Mouse (Mus musculus): ENCODE measurements at regions not wholly inside any gene's neighbourhood (a gene's known extent, or its start where the extent isn't known, plus 50 kb on each side); places are given as distances from the start of the nearest gene placed in this dataset.

DNA sequence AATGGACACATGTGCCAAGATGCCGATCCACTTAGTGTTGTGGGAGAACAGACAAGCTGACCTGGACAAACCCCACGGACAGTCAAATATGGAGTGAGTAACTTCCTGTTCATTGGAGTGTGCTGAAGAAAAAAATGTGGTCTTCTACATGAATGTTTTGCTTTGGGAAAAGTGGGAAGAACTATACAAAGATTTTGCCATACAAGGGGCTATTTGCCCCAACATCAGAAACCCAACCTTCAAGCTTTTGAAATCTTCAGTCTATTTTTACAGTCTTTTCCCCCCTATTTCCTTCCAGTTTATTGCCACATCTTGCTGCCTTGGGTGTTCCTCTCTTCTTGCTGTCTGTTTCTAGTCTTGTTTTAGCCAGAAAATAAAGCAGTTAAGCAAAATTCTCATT lies 230.8 kb downstream of the Gsdmc2 start:
- Histone ChIP-seq H3K36me3 (replicated peaks) (no peaks in the 10 kb centered on the region), H3K27ac (replicated peaks) (no peak overlapping the region), H3K4me1 (replicated peaks) (0 out of 2 replicates have a peak, but pooled peaks cover 4% of the 10 kb centered on the region), H3K4me3 (replicated peaks) (no peak overlapping the region), H3K9me3 (replicated peaks) (no peaks in the 10 kb centered on the region), H3K27me3 (no peaks in the 10 kb centered on the region), H3K9ac (no peak overlapping the region), H3K4me2 (no peak overlapping the region)
- ATAC-seq (ENCODE audit: insufficient read depth): no peak
- WGBS (ENCODE audit: insufficient replicate concordance): 50% methylated on average over 2 of the region's 2 CpGs

DNA sequence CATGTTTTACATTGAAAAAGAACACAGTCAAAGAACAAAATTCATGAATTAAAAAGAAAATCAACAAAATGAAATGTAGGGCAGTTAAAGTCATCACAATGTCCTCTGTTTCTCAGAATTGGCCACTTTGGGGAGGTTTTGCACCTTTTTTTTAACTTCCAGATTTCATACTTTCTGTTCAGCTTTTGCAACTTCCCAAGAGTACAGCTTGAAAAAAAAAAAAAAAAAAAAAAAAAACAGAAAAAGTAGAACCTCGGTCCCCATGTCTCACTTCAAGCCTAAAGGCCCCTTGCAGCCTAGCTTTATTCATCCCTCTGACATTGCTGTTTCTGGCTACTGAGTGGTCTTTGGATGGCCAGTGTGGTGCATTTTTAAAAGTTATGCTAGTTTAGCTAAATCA lies 231.9 kb downstream of the Gsdmc2 start:
- Histone ChIP-seq H3K9me3 (replicated peaks) (no peaks in the 10 kb centered on the region), H3K9ac (no peak overlapping the region), H3K36me3 (replicated peaks) (no peaks in the 10 kb centered on the region), H3K4me2 (no peak overlapping the region), H3K4me3 (replicated peaks) (no peak overlapping the region), H3K27ac (replicated peaks) (no peak overlapping the region), H3K4me1 (replicated peaks) (0 out of 2 replicates have a peak, but pooled peaks cover 4% of the 10 kb centered on the region), H3K27me3 (no peaks in the 10 kb centered on the region)
- WGBS (ENCODE audit: insufficient replicate concordance): 31% methylated on average over 1 of the region's 1 CpGs
- no peak for ATAC-seq (ENCODE audit: insufficient read depth)

DNA sequence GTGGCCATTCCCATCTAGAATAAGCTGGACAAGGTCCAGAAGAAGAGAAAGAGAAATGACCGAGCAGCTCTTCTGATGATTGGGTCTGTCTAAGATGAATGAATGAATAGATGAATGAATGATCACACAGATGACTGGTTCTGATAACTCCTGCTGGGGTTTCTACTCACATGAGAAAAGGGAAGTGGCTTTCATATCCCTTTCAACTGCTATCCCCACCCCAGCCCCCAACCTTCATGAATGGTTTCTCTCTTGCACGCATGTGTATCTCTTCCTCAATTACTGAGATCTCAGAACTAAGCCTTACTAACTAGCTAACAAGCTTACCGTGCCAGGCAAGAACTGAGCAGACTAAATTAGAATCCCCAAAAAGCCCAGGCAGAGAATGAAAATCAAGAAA lies 233.8 kb downstream of the Gsdmc2 start:
- Histone ChIP-seq H3K9ac (no peak overlapping the region), H3K36me3 (replicated peaks) (no peaks in the 10 kb centered on the region), H3K4me1 (replicated peaks) (no peaks in the 10 kb centered on the region), H3K4me3 (replicated peaks) (no peak overlapping the region), H3K9me3 (replicated peaks) (no peaks in the 10 kb centered on the region), H3K27me3 (no peaks in the 10 kb centered on the region), H3K4me2 (no peak overlapping the region), H3K27ac (replicated peaks) (no peak overlapping the region)
- no peak for ATAC-seq (ENCODE audit: insufficient read depth)
- WGBS (ENCODE audit: insufficient replicate concordance): 18% methylated on average over 3 of the region's 3 CpGs

DNA sequence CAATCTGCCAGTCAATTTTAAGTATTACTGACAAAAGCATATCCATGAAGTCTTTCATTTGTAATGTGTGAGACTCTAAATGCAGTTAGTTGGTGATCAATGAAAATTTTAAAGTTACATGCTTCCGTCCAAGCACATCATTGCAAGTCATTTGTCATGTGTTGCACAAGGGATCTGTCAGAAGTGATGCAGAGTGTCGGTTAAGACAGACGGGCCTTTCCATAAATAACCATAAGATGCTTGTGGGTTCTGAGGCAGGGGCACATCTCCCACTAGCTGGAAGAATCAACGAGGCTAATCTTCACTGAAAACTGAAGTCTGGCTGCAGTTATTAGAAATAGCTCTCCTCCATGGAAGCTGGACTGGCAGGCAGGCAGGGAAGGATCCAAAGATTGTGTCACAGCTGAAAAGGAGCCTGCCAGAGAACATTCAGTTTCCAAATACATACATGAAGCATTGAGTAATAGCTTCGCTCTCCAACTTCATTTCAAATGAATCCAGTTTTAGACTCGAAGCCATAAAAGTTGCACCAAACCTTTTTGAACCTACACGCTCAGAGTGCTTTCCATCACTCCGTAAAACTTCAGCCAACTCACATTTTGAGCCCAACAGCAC lies 241.8 kb downstream of the Gsdmc2 start:
- no peaks in the 10 kb centered on the region for H3K4me1 ChIP-seq (replicated peaks)
- H3K36me3 ChIP-seq (replicated peaks): no peaks in the 10 kb centered on the region
- no peaks in the 10 kb centered on the region for H3K9me3 ChIP-seq (replicated peaks)
- WGBS (ENCODE audit: insufficient replicate concordance): 47% methylated on average over 8 of the region's 8 CpGs
- no peak overlapping the region for H3K4me3 ChIP-seq (replicated peaks)
- H3K4me2 ChIP-seq: no peak overlapping the region
- no peaks in the 10 kb centered on the region for H3K27me3 ChIP-seq
- no peak overlapping the region for H3K9ac ChIP-seq
- no peak overlapping the region for H3K27ac ChIP-seq (replicated peaks)
- ATAC-seq (ENCODE audit: insufficient read depth): no peak

DNA sequence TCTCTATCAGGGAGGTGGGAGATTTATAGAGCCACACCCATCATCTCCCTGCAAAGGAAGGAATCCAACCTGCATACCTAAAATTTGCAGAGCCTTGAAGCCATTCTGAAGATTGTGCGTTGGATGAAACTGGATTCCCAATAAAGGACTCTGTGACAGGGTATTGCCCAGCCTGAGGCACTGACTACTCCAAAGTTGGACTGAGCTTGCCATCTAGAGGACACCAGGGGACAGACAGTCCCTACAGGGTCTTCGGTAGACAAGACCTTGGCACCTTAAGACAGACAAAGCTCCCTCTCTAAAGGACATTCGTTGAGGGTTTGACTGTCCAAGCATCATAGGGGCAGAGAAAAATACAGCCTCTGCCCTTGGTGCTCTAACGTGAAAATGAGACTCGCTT lies 243.4 kb downstream of the Gsdmc2 start:
- Histone ChIP-seq H3K36me3 (replicated peaks) (no peaks in the 10 kb centered on the region), H3K27me3 (no peaks in the 10 kb centered on the region), H3K27ac (replicated peaks) (no peak overlapping the region), H3K4me2 (no peak overlapping the region), H3K9me3 (replicated peaks) (no peaks in the 10 kb centered on the region), H3K4me1 (replicated peaks) (no peaks in the 10 kb centered on the region), H3K9ac (no peak overlapping the region), H3K4me3 (replicated peaks) (no peak overlapping the region)
- WGBS (ENCODE audit: insufficient replicate concordance): 28% methylated on average over 5 of the region's 5 CpGs
- no peak for ATAC-seq (ENCODE audit: insufficient read depth)

DNA sequence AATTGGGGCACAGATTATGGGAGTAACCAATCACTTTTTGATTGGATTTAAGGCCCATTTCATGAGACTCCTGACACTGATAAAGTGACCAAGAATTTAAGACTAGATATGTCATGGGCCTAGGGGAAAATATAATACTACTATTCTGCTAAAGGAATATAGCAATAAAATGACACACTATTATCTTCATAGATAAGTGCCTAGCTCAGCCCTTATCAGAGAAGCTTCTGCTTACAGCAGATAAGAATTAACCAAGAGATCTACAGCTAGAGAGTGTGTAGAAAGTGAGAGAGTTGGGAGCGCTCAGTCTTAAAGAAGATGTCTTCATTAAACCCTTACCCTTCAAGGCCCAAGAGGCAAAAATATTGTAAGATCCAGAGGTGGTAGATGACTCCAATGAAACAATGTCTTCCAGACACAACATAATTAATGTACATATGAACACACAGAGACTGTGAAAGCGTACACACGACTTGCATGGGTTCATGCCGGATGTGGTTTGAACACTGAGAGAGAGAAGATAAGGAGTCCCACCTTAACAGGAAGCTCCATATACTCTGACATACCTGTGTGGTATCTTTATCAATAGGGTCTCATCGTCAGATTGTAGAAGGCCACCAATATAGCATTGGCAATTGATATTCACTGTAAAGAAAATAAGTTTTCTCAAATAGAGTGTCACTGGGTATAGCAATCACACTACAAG lies 252.1 kb downstream of the Gsdmc2 start:
- no peak overlapping the region for H3K27ac ChIP-seq (replicated peaks)
- no peaks in the 10 kb centered on the region for H3K27me3 ChIP-seq
- no peak overlapping the region for H3K4me2 ChIP-seq
- WGBS (ENCODE audit: insufficient replicate concordance): 58% methylated on average over 5 of the region's 5 CpGs
- no peak for ATAC-seq (ENCODE audit: insufficient read depth)
- H3K36me3 ChIP-seq (replicated peaks): no peaks in the 10 kb centered on the region
- H3K4me3 ChIP-seq (replicated peaks): no peak overlapping the region
- no peaks in the 10 kb centered on the region for H3K9me3 ChIP-seq (replicated peaks)
- no peak overlapping the region for H3K9ac ChIP-seq
- H3K4me1 ChIP-seq (replicated peaks): no peaks in the 10 kb centered on the region

DNA sequence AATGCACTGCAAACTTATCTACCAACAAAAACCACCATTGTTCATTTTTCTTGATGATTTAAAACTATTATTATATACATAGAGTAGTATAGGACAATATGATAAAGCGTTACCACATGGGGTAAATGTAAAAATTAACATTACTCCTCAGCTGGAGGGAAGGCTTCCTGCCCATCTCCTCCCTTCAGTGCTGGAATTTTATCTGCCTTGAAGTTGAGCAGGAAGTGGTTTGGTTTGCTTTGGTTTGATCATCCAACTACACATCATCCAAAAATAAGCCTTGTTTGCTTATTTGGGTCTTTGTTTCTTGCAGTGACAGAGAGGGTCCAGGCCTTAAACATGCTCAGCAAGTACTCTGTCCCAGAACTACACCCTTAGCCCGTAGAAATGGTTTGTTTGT lies 285.7 kb downstream of the Gsdmc2 start:
- no peak overlapping the region for H3K9ac ChIP-seq
- no peaks in the 10 kb centered on the region for H3K36me3 ChIP-seq (replicated peaks)
- no peak overlapping the region for H3K27ac ChIP-seq (replicated peaks)
- no peaks in the 10 kb centered on the region for H3K4me1 ChIP-seq (replicated peaks)
- WGBS (ENCODE audit: insufficient replicate concordance): 35% methylated on average over 2 of the region's 2 CpGs
- H3K4me2 ChIP-seq: no peak overlapping the region
- ATAC-seq (ENCODE audit: insufficient read depth): no peak
- H3K27me3 ChIP-seq: no peaks in the 10 kb centered on the region
- H3K4me3 ChIP-seq (replicated peaks): no peak overlapping the region
- H3K9me3 ChIP-seq (replicated peaks): no peaks in the 10 kb centered on the region

DNA sequence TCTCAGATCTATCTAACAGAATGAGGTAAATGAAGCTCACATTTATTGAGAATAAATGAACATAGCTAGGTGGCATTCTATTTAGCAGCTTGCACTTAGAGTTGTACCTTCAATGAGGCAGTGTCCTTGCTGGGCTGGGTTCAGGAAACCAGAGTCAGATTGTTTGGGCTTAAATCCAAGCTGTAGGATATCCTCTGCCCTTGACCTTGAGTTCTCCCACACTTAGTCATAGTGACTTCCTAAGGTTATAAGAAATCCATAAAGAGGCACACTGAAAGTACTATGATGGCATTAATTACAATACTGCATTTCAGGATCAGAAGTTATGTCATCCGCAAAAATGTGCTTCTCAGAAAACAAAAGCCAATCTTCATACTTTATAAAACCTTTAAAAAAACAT lies 286.3 kb downstream of the Gsdmc2 start:
- no peak overlapping the region for H3K4me2 ChIP-seq
- WGBS (ENCODE audit: insufficient replicate concordance): 71% methylated on average over 1 of the region's 1 CpGs

DNA sequence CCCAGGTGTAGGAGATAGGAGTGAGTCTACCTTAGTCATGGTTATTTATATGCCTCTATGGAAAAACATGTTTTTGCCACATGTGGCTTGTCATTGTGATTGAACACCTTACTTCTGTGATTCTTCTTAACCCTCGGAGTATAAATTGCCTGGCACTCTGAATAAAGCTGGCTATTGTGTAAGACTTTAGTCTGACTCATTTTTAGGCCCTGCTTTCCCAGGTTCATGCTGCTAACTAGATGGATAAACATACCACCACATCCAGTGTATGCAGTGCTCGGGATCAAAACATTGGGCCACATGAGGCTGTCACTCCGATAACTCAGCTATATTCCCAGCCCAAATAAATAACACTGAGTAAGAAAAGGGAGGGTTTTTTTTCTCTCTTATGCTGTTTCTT lies 287.2 kb downstream of the Gsdmc2 start:
- no peak overlapping the region for H3K9ac ChIP-seq
- ATAC-seq (ENCODE audit: insufficient read depth): no peak
- no peaks in the 10 kb centered on the region for H3K4me1 ChIP-seq (replicated peaks)
- H3K4me3 ChIP-seq (replicated peaks): no peak overlapping the region
- 63% methylated on average over 3 of the region's 3 CpGs for WGBS (ENCODE audit: insufficient replicate concordance)
- H3K27me3 ChIP-seq: no peaks in the 10 kb centered on the region
- no peak overlapping the region for H3K4me2 ChIP-seq
- H3K27ac ChIP-seq (replicated peaks): no peak overlapping the region
- no peaks in the 10 kb centered on the region for H3K36me3 ChIP-seq (replicated peaks)
- H3K9me3 ChIP-seq (replicated peaks): no peaks in the 10 kb centered on the region

More for the DNA sequence above, 286.3 kb downstream of the Gsdmc2 start:
- H3K36me3 ChIP-seq (replicated peaks): no peaks in the 10 kb centered on the region
- no peaks in the 10 kb centered on the region for H3K9me3 ChIP-seq (replicated peaks)
- H3K4me3 ChIP-seq (replicated peaks): no peak overlapping the region
- ATAC-seq (ENCODE audit: insufficient read depth): no peak
- H3K27ac ChIP-seq (replicated peaks): no peak overlapping the region
- no peaks in the 10 kb centered on the region for H3K4me1 ChIP-seq (replicated peaks)
- H3K27me3 ChIP-seq: no peaks in the 10 kb centered on the region
- H3K9ac ChIP-seq: no peak overlapping the region

DNA sequence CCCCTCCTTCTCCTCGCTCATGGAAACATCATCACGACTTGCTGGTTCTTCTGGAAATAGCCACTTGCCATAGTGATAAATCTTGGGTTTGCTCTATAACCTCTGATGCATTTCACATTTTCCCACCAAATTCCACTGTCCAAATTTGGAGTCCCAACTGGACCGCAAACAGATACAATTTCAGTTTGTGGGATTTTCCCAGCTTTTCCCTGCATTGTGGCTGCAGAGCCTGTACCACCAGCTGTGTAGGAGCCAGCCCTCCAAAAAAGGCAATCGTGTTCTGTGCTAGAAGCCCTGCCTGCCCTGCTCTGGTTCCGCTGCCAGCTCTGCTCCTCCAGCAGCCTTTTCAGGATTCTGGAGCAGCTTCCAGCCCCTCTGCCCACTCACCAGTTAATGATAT lies 291.4 kb downstream of the Gsdmc2 start:
- no peaks in the 10 kb centered on the region for H3K36me3 ChIP-seq (replicated peaks)
- H3K9ac ChIP-seq: no peak overlapping the region
- 61% methylated on average over 5 of the region's 5 CpGs for WGBS (ENCODE audit: insufficient replicate concordance)
- H3K27me3 ChIP-seq: no peaks in the 10 kb centered on the region
- H3K27ac ChIP-seq (replicated peaks): no peak overlapping the region
- no peak overlapping the region for H3K4me3 ChIP-seq (replicated peaks)
- no peaks in the 10 kb centered on the region for H3K4me1 ChIP-seq (replicated peaks)
- H3K9me3 ChIP-seq (replicated peaks): no peaks in the 10 kb centered on the region
- H3K4me2 ChIP-seq: no peak overlapping the region
- no peak for ATAC-seq (ENCODE audit: insufficient read depth)

DNA sequence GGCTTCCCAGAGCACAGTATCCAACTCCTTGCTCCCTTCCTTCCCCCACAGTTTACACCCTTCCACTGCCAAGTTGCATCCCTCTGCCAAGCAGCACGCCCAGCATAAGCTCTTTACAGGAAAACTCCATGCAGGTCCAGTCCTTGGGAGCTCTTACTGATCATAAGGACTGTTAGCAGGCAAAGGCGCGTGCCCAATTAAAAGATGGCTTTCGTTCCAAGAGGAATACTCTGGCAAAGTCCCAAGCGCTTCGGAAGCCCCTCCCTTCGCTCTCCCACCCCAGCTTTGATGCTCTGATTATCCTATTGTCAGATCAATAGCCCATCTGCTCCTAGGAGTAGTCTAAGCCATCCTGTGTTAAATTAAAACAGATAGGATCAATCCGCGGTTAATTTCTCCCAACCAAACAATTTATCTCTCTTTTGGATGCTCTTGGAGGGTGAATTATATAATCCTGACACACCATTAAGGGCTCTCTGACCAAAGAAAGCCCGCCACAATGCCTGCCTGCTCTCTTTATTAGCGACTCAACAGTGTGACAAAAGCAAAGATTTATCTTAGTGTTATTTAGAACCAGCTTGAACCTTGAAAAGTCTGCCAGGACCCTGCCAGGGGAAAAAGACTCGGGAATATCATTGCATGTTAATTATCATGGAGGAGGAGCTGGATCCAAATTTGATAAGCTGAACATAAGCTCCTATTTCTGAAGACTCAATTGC lies 312.5 kb downstream of the Gsdmc2 start:
- Histone ChIP-seq H3K9ac (no peak overlapping the region), H3K36me3 (replicated peaks) (no peaks in the 10 kb centered on the region), H3K9me3 (replicated peaks) (no peaks in the 10 kb centered on the region), H3K4me3 (replicated peaks) (no peak overlapping the region), H3K27me3 (no peaks in the 10 kb centered on the region), H3K4me1 (replicated peaks) (no peaks in the 10 kb centered on the region), H3K4me2 (no peak overlapping the region), H3K27ac (replicated peaks) (no peak overlapping the region)
- WGBS (ENCODE audit: insufficient replicate concordance): 65% methylated on average over 12 of the region's 12 CpGs
- ATAC-seq (ENCODE audit: insufficient read depth): no peak
